Mouse (Mus musculus): ENCODE data around the gene Ltbp1.

Ltbp1 gene

DNA sequence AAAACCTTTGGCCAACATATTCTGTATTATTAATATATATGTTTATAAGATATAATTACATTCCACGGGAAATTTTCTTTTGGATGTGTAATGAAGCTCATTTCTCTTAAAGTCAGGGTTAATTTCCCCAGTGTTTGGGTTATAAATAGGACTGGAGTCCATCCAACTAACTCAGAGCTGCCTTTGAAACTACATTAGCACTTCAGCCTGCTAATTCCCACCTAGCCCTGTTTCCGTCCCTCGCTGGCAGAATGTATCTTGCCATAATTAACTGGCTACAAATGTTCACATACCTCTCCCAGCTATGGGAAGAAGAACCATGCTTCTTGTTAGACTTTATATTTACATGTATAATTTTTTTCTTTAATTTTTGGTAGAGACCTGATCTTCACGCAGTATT is 311.7 kb downstream of the Ltbp1 start:
- DNase-seq, result no peak

DNA sequence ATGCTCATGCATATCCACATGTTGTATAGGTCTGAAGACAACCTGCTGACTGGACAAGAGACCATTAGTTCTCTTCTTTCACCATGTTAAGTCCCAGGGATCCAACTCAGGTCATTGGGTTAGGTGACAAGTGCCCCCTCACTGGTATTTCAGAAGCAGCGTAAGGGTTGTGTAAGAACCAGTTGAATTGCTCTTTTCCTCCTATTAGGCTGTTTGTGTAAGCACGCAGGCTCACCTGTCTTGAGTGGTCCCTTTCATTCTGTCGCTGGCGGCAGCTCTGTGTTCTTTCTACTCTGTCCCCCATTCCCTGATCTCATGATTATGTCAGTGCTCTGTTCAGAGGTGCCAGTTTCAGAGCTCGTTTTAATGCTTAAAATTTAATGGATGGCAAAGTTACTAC is 317.9 kb downstream of the Ltbp1 start:
- DNase-seq, result no peak

DNA sequence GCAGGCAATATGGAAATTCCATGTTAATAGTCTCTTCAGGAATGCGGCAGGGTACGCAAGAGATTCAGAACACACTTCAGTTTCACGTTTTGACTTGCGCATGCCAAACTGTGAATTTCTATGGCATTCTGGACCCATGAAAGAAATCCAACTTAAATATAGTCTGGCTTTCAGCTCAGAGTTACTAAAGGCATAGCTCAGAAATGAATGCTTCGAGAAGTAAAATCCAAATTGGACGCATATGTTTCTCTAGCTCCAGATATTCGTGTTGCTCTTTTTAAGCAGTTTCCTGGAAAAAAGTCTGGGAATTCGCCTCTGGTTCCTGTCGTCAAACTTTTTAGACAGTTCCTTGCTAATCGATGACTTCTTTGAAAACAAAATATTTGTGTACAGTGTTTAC is 318.4 kb downstream of the Ltbp1 start:
- no peak for DNase-seq

DNA sequence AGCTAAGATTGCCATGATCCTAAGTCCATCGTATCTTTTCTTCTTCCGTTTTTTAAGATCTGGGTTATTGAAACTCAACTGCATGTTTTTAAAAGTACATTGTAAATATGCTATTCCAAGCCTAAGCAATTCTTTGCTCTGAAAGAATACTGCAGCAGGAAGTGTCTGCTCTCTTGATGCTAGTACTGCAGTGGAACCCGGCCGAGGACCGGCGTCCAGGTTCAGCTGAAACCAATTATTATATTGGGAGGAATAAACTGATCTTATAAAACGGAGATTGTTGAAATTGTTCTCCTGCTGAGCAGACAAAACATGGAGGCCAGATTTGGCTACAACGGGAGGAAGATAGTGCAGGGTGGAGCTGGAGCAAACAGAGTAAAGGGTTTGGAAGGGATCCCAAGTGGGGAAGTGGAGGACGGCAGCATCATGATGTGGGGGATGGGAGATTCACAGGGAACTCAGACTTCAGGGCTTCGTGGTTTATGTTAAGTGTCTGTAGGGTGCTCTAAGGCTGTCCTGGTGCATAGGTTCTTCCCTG is 322.8 kb downstream of the Ltbp1 start:
- DNase-seq, result no peak

DNA sequence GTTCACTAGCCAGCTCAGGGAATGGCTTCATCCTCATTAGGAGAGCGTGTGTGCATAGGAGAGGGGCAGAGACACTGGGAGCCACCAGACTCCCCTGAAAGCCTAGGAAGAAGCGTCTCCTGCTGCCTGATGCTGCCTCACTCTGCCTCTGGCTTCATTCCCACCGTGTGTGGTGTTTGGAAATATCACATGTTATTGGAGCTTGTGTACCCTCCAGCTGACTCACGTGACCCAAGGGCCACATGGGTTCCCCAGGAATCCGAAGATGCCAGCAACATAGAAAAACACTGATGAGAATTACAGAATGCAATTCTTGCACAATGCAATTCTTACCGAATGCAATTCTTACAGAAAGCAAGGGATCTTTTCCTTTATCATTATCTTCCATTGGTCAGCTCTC is 325.0 kb downstream of the Ltbp1 start:
- no peak for DNase-seq

DNA sequence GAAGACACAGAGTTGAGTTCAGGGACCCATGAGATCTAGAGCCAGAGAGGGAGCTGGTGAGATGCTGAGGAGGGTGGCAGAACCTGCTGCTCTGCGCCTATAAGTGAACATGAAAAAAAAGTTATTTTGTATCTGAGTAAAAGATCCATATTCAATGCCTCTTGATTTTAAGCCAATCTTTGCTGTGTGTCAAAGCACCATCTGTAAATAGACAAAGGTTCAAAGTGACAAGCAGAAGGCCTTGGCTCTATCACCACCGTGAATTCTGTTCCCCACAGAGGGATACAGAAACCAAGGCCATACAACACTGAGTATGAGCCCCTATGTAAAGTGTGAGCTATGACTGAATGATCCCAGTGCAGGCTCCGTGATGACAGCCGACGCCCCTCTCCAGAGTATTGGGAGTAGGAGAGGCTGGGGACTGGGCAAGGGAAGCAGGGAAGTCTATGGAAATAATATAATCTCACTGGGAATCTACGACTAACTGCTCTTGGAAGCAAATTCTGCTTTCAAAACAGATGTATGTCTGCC is 326.1 kb downstream of the Ltbp1 start:
- no peak for DNase-seq

DNA sequence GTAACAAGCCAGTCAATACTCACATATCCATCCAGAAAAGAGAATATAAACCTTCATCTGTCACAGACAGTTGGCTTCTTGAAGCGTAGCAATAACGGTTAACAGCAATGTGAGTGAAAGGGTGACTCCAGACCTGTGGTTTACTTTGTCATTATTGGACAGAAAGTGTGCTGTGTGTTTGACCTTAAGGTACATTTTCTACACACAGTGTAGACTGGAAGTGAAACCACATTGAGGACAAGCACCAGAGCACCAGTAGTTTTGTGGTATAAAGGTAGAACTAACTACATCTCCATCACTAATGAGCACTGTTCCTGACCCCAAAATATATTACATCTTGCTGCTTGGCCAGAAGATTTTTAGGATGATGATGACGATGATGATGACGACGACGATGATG is 326.9 kb downstream of the Ltbp1 start:
- DNase-seq, result no peak

DNA sequence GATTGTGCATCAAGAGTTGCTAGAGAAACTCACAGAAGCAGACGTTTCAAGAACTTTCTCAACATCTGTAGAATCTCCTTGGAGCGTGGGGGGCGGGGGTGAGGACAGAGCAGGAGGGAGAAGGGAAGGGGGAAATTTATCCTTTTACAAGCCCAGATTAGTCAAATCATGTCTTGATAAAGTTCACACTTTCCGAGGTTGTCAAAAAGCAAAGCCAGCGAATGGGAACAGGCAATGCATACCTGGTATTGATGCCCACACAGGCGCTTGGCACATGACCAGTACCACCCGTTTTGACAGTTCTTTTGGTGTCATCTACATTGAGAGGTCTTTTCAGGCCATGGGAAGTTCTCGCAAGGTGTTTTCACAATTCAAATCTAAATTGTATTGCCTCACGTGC is 327.6 kb downstream of the Ltbp1 start:
- DNase-seq, result no peak

DNA sequence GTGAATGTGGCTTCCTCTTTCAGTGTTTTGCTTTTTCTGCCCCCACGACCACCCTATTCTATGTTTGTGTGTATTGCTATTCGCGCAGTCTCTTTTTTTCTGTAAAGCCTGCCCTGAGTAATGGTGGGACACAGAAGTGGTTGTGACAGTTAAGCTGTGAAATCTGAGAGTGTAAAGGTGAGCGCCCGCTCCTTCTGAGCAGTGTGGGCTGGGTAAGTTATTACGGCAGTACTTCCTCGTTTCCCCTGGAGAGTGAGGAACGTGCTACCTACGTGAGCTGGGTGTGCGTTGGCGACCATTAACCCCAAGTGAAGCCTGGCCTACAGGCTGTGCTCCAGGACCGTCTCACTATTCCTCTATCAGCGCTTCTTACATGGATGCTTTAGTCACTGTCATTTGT is 328.4 kb downstream of the Ltbp1 start:
- no peak for DNase-seq

DNA sequence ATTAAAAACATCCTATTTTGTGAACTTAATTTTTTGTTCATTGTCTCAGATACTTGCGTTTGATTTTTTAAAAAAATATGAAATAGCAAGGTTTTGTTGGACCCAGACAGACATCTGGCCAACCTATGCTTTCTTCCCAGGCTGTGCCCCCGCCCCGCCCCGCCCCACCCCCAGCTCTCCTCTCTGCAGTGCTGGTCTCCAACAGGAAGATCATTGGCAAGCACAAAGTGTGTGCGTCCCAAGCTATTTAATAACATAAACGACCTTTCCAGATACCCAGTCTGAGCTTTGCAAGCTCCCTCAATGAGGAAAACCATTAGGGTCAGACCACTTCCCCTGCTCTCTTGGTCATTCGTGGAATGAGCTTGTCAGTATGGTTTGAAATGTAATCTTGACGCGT is 330.3 kb downstream of the Ltbp1 start:
- no peak for DNase-seq

DNA sequence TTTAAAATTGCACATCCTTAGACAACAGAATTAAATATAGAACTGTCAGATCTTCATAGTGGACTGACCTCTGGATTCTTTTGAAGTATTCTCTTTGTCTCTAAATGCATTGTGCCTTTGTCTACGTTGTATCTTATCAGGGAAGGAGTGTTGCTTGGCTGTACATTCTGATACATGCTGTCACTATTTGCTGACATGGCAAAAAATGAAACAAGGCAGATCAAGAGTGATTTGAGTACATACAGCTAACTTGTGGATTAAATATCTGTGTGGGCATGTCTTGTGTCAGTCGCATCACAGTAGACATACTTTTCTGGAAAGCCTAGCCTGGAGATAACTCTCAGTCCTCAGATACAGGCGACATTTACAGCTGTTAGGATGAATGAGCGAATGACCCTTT is 335.9 kb downstream of the Ltbp1 start:
- no peak for DNase-seq

DNA sequence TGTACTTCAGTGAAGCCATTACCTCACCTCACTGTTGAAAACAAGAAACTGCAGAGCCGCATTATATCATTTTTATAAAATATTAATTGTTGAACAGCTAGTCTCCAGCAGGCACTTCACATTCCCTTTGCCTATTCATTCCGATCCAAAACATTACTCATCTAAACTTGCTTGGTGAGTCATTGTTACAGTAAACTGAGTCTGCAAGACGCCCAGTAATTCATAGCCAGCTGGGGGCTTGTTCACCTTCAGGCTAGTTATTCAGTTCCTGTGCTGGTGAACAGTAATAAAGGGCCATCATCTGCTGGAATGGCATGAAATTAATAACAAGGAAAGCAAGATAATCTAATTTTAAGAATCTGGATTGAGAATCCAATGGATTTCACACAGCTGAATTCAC is 339.7 kb downstream of the Ltbp1 start:
- no peak for DNase-seq

DNA sequence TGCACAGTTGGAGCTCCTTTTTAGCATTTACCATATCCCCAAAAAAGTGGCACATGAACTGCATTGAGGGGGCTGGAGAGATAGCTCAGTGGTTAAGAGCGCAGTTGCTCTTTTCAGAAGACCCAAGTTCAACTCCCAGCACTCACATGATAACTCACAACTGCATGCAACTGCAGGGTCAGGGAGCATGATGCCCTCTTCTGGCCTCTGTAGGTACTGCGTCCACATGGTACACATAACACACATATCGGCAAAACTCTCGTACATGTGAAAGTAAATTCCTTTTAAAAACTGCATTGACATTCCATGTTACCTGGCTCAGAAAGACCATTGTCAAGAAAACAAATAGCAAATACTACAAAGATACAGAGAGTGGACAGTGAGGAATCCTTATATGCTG is 342.0 kb downstream of the Ltbp1 start:
- DNase-seq, result no peak

DNA sequence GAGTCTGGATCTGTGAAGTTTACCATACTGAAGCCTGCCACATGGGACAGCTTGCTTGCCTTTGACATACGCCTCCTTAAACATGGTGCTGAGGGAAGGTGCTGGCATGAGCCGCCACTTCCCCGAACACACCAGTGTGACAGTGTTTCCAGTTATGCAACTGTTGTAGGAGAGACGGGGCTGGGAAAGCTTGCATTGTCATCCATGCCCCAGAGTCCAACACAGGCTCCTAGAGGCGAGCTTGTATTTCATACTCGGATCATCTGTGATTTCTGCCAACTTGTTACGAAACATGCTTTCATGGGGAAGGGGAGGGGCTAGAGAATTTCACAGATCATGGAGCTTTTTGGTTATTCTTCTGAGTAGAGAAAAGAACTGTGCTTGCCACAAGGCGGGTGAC is 343.7 kb downstream of the Ltbp1 start:
- DNase-seq, result no peak

DNA sequence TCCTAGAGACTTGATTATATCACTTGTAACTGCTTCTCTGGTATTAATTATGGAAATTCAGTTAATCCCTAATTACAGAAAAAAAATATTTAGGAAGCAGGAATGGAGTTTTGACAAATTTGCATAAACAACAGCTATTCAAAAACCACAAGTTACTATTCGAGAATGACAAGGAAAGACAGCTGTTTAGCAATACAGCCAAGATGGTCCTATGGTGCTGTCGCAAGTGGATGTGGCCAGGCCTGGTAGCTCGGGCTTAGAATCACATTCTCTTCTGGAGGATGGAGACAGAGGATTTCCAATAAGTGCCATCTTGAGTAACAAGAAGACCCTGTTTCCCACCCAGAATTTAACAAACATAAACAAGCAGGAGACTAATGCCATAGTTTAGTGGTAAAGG is 344.2 kb downstream of the Ltbp1 start:
- DNase-seq, result no peak

DNA sequence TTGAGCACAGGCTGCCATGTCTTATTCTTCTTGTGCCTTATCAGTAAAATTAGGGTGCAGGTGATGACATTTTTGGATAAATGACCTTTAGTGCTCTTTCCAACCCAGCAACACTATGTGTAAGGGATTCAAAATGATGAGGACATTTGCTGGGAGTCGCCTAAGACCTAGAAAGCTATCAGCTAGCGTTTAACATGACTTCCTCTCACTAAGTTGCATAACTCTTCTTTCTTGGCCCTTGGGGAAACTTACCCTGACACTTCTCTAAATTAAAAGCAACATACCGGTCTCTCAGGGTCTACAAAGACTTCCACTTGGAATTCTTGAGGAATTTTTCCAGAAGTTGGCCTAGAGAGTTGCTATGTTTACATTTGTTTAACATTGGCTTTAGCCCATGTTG is 348.0 kb downstream of the Ltbp1 start:
- DNase-seq, result no peak

DNA sequence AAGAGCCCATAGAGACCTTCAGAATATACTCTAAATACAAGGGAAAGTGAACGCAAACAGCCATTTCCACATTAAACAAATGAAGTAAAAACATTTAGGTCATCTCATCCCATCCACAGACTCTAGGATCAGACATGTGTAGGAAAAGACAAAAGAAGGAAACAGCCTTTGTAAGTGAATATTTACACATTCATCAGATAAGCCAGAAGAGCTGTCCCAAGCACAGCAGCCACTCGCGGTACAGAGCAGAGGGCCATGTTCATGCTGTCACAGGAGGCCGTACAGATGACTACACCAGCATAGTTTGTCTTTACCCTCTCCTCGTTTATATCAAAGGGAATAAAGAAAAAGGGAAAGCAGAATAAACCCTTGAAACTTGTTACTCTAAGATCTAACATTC is 350.1 kb downstream of the Ltbp1 start:
- DNase-seq, result no peak

DNA sequence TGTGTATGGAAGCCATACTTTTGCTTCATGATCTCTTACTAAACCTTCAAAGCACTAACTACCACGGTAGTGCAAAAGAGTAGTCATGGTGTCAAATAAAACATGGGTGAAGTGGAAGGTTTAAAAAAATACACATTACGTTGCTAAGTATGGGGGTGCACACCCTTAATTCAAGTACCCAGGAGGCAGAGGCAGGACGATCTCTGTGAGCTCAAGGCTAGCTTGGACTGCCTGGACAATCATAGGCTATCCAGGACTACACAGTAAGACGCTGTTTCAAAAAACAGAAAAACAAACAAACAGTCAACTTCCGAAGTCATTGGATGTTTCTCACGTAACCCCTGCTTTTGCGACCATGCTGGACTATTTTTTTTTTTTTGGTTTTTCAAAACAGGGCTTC is 354.7 kb downstream of the Ltbp1 start:
- no peak for DNase-seq

DNA sequence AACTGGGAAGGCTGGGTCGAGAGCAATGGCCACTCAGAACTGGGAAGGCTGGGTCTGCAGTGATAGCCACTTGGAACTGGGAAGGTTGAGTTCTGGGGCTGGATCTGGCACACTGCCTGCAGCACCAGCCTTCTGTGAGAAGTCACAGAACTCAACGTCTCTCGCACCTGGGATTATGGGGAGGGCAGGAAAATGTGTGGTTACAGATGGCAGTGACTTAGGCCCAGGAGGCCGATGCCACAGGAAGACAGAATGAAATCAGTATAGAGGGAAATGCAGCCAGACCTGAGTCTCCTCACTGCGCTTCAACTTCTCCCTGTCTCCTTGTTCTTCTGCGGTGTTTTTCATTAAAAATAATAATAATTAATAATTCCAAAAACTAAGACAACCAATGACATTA is 361.0 kb downstream of the Ltbp1 start:
- no peak for DNase-seq

DNA sequence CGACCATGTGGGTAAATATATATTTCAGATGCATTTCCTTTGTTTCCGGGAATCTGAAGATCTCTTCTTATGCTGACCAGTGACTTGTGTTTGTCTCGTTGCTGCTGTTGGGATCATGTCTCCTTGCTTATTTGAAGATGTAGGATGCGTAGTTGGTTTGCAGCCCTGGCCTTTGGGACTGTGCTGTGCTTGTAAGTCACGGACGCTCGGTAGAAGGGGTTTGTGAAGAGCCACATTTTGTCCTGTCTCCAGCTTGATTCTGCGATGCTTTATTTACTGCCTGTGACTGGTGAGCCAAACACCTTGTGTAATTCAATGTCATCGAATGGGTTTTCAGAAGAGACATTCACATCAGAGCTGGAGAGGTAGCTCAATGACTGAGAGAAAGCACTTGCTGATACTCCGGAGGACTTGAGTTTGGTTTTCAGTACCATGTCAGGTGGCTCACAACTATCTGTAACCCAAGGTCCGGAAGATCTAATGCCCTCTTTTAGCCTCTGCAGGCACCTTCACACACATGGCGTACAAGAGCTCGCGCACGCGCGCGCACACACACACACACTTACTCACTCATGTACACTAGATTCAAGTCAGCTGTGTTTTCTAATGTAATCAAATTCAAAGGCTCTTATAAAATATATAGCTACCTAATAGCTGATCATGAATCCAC is 362.3 kb downstream of the Ltbp1 start:
- DNase-seq, result no peak

DNA sequence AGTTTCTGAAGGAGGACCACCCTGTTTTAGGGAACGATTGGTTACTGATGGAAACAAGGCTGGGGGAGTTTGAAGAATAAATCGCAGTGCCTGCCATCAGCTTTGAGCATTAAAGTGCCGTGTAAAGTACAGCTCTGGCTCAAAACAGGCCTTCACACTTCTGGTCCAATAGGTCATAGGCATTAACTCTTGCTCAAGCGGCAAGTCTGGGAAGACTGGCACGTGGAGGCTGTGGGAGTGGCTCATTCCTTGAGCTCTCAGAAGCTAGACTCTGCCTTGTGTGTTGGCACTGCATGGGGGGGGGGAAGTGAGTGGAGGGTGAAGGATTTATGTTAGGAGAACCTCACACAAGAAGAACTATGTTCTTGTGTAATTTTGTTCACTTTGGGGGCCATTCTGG is 363.2 kb downstream of the Ltbp1 start:
- no peak for DNase-seq

DNA sequence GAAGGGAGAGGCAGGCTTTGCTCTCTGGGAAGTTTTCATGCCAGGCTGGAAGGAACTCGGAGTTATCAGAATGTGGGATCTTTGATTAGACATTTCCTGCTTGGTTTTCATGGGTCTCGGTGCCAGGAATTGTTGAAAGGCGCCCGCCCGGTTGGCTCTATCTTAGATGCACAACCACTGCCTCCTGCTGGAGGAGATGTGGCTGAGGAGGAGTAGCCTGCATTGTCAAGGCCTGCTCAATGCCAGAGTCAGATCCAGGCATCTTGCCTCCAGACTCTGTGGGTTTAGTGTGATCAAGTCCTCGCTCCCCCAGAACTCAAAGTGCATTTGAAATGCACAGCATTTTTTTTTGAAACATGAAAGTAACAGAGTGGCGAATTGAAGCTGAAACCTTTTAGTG is 364.0 kb downstream of the Ltbp1 start:
- DNase-seq, result no peak

DNA sequence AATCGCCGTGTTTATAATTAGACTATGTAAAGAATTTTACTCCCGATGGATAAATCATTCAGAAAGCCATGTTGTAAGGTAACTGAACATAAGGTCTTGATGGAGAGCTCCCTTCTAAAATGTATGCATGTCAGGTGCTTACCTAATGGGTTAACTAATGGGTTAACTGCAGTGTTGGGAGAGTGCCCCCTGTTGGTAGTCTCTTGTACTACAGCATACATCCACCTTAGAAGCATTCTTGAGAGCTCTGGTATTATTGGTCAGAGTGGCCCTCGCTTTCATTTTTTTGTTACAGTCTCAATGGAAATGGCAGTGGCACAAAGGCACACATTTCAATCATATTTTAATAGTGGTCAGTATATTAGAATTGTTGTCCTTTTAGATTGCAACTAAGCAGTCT is 364.8 kb downstream of the Ltbp1 start:
- peak; percentile 29 for DNase-seq

DNA sequence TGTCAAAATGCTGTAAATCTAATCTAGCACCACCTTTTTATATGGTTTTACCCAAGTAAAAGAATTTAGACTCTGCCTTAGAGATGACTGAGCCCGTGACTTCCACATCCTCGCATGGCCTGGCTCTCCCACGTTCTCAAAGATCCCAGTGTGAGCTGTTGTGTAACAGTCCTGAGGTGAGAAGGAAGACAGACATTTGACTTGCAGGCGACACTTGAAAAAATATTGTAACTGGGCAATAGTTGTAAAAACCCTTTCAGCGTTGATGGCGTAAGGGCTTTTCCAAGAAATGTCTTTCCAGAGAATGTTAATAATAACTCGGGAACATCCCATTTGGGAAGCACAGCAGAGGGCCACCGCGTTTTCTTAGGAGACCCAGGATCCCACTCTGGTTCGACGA is 366.3 kb downstream of the Ltbp1 start:
- no peak for DNase-seq

DNA sequence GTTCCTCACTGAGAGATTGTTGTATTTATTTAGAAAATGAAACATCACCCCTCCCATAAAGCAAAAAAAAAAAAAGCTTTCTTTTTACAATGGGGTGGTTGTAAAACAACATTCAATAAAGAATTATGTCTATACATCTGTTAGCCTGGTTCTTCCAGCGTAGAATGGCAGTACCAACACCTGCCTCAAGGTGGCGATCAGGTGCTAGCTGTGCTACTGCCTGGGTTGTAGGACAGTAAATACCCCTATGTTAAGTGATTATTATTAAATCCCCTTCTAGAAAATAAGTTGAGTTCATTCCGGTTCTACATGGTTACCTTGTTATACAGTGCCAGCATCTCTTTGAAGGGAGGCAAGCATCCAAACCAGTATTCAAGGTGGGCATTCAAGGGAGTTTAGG is 367.0 kb downstream of the Ltbp1 start:
- DNase-seq, result peak; percentile 48

Data from retina, postnatal 1 day (tissue).